Mouse (Mus musculus) CH12.LX (cell line): ENCODE data around the gene Klhl26. TPM values are rescaled to one million over a fixed set of nuclear protein-coding genes. Genes with fewer than 3 reads are reported as not detected.

Source experiments
- DNase-seq: peaks from one replicate; pipeline ENCODE4 v3.0.0-alpha.2; 2013; ENCODE audit errors: extremely low read depth
- H3K27ac ChIP-seq: 2 replicates; pipeline ENCODE4 v1.5.1; 2012; ENCODE audit warnings: low read depth, mild to moderate bottlenecking, control low read depth, moderate library complexity; ENCODE audit not compliant: insufficient read depth
- H3K27me3 ChIP-seq: replicated peaks from 2 replicates; pipeline ENCODE3; 2012; ENCODE audit warnings: inconsistent platforms
- H3K36me3 ChIP-seq, 2 experiments: replicated peaks in 1 of 2; 2 replicates each; pipeline versions ENCODE3 to v1.6.1; 2012; ENCODE audit warnings: inconsistent platforms in 1 of 2, low read length in 1 of 2, mild to moderate bottlenecking in 1 of 2, mixed read lengths in 1 of 2, moderate library complexity in 1 of 2; ENCODE audit not compliant: control insufficient read depth in 1 of 2, insufficient read depth in 1 of 2
- H3K4me1 ChIP-seq, 2 experiments: 2 replicates each; pipeline ENCODE4 v1.6.1; 2012; ENCODE audit warnings: inconsistent platforms in 1 of 2, moderate library complexity in 1 of 2; ENCODE audit not compliant: insufficient read depth in 2 of 2, control insufficient read depth in 1 of 2
- H3K4me2 ChIP-seq: 2 replicates; pipeline ENCODE4 v1.6.1; 2012; ENCODE audit warnings: low read depth, mild to moderate bottlenecking, control low read depth; ENCODE audit not compliant: poor library complexity, insufficient read depth, severe bottlenecking
- H3K4me3 ChIP-seq, 3 experiments: fragments of 150-350 bp in 1 of 3; sonication (generic) in 1 of 3; replicated peaks in 1 of 3; 2 replicates each; pipeline versions ENCODE3 to v1.5.1; 2011 to 2012; ENCODE audit warnings: low read depth in 2 of 3, low read length in 2 of 3, mild to moderate bottlenecking in 2 of 3, moderate library complexity in 2 of 3, control low read depth in 1 of 3, improper control_type of control experiment in 1 of 3, inconsistent platforms in 1 of 3, mixed read lengths in 1 of 3; ENCODE audit not compliant: poor library complexity in 1 of 3
- H3K79me2 ChIP-seq: replicated peaks from 2 replicates; pipeline ENCODE4 v1.6.1; 2012; ENCODE audit warnings: mild to moderate bottlenecking, moderate library complexity; ENCODE audit not compliant: control insufficient read depth, poor library complexity, insufficient read depth, severe bottlenecking; ENCODE audit errors: extremely low read depth
- H3K9ac ChIP-seq: 2 replicates; pipeline ENCODE4 v1.6.1; 2012; ENCODE audit warnings: low read depth, mild to moderate bottlenecking, control low read depth, moderate library complexity; ENCODE audit not compliant: insufficient read depth
- H3K9me3 ChIP-seq: replicated peaks from 2 replicates; pipeline ENCODE3; 2012; ENCODE audit warnings: low read length, inconsistent platforms, mixed read lengths
- BHLHE40 ChIP-seq: IDR thresholded peaks from 2 replicates; pipeline ENCODE4 v1.6.1; 2011; ENCODE audit warnings: mild to moderate bottlenecking, low read depth, low read length, improper control_type of control experiment
- CHD1 ChIP-seq: IDR thresholded peaks from 2 replicates; pipeline ENCODE4 v1.6.1; 2012; ENCODE audit warnings: low read depth, low read length, improper control_type of control experiment, inconsistent platforms
- CTCF ChIP-seq, 2 experiments: IDR thresholded peaks in 1 of 2; conservative IDR thresholded peaks in 1 of 2; 2 replicates each; pipeline ENCODE4 v1.5.1; 2011 to 2012; ENCODE audit warnings: low read depth in 2 of 2, low read length in 2 of 2, improper control_type of control experiment in 1 of 2, inconsistent platforms in 1 of 2, mild to moderate bottlenecking in 1 of 2, moderate library complexity in 1 of 2
- EP300 ChIP-seq: IDR thresholded peaks from 2 replicates; pipeline ENCODE4 v1.6.1; 2011; ENCODE audit warnings: low read length, improper control_type of control experiment
- ETS1 ChIP-seq: conservative IDR thresholded peaks from 2 replicates; pipeline ENCODE4 v1.6.1; 2012; ENCODE audit warnings: low read depth, mild to moderate bottlenecking, inconsistent platforms, low read length, improper control_type of control experiment, moderate library complexity
- JUN ChIP-seq: IDR thresholded peaks from 2 replicates; pipeline ENCODE4 v1.6.1; 2011; ENCODE audit warnings: low read depth, mild to moderate bottlenecking, low read length, improper control_type of control experiment, moderate library complexity; ENCODE audit not compliant: insufficient read depth
- JUND ChIP-seq: conservative IDR thresholded peaks from 2 replicates; pipeline ENCODE4 v1.6.1; 2011; ENCODE audit warnings: low read depth, low read length, improper control_type of control experiment
- MEF2A ChIP-seq: IDR thresholded peaks from 2 replicates; pipeline ENCODE4 v1.6.1; 2014; ENCODE audit warnings: low read depth, mild to moderate bottlenecking, inconsistent platforms, low read length, improper control_type of control experiment, borderline replicate concordance
- MXI1 ChIP-seq: IDR thresholded peaks from 2 replicates; pipeline ENCODE4 v1.6.1; 2011; ENCODE audit warnings: mild to moderate bottlenecking, low read depth, low read length, improper control_type of control experiment
- MYC ChIP-seq: IDR thresholded peaks from 2 replicates; pipeline ENCODE4 v1.6.1; 2011; ENCODE audit warnings: low read depth, mild to moderate bottlenecking, improper control_type of control experiment, low read length
- PAX5 ChIP-seq: IDR thresholded peaks from 2 replicates; pipeline ENCODE4 v1.6.1; 2012; ENCODE audit warnings: low read length, inconsistent platforms, mixed read lengths
- POLR2AphosphoS2 ChIP-seq: IDR thresholded peaks from 2 replicates; pipeline ENCODE4 v1.6.1; 2011; ENCODE audit warnings: low read depth, low read length, improper control_type of control experiment
- RCOR1 ChIP-seq: conservative IDR thresholded peaks from 2 replicates; pipeline ENCODE4 v1.6.1; 2012; ENCODE audit warnings: low read depth, mild to moderate bottlenecking, inconsistent platforms, low read length, improper control_type of control experiment
- SIN3A ChIP-seq: IDR thresholded peaks from 2 replicates; pipeline ENCODE4 v1.6.1; 2012; ENCODE audit warnings: low read length, improper control_type of control experiment, inconsistent platforms
- SMC3 ChIP-seq: IDR thresholded peaks from 2 replicates; pipeline ENCODE4 v1.6.1; 2011; ENCODE audit warnings: low read depth, low read length, improper control_type of control experiment
- TBP ChIP-seq: conservative IDR thresholded peaks from 2 replicates; pipeline ENCODE4 v1.6.1; 2011; ENCODE audit warnings: low read depth, low read length, improper control_type of control experiment
- TCF12 ChIP-seq: IDR thresholded peaks from 2 replicates; pipeline ENCODE4 v1.6.1; 2014; ENCODE audit warnings: low read depth, mild to moderate bottlenecking, inconsistent platforms, low read length, improper control_type of control experiment
- UBTF ChIP-seq: IDR thresholded peaks from 2 replicates; pipeline ENCODE4 v1.6.1; 2012; ENCODE audit warnings: low read depth, mild to moderate bottlenecking, inconsistent platforms, low read length, improper control_type of control experiment, moderate library complexity
- ZKSCAN1 ChIP-seq: IDR thresholded peaks from 2 replicates; pipeline ENCODE4 v1.6.1; 2012; ENCODE audit warnings: low read depth, inconsistent platforms, low read length, improper control_type of control experiment, borderline replicate concordance
- ZMIZ1 ChIP-seq: IDR thresholded peaks from 2 replicates; pipeline ENCODE4 v1.6.1; 2012; ENCODE audit warnings: low read depth, mild to moderate bottlenecking, inconsistent platforms, low read length, improper control_type of control experiment
- ZNF384 ChIP-seq: IDR thresholded peaks from 2 replicates; pipeline ENCODE4 v1.6.1; 2012; ENCODE audit warnings: low read depth, low read length, improper control_type of control experiment, inconsistent platforms
- dilution Hi-C: fragments of 300-500 bp; cut with MboI; formaldehyde crosslinking; loops from 2 replicates; pipeline ENCODE4 v1.14.3; 2020; ENCODE audit warnings: low sequenced_read_pairs; ENCODE audit not compliant: extremely low pct_unique_long_range_greater_than_20kb, extremely low pct_ligation_motif_present
- in situ Hi-C: fragments of 300-500 bp; cut with MboI; formaldehyde crosslinking; loops from 3 replicates; pipeline ENCODE4 v1.14.3; 2019; ENCODE audit warnings: low sequenced_read_pairs, low pct_ligation_motif_present, low pct_unique_long_range_greater_than_20kb, mixed read lengths
- polyA plus RNA-seq: library from polyadenylated mRNA; unstranded; fragments of >175 nt; gene quantifications from 2 replicates; pipeline ENCODE4 v1.2.1, GENCODE M21; 2012; ENCODE audit warnings: low read depth; ENCODE audit not compliant: insufficient read length
- total RNA-seq, 2 experiments: library from RNA; depleted of rRNA; stranded (reverse); fragments of 300-350 nt in 1 of 2; fragments of >200 nt in 1 of 2; gene quantifications; 2 replicates each; pipeline ENCODE4 v1.2.3; 2012 to 2014

Klhl26 gene
- total and polyA plus RNA-seq, 3 experiments: 4.7 to 15.6 (median 6.0) TPM

DNA sequence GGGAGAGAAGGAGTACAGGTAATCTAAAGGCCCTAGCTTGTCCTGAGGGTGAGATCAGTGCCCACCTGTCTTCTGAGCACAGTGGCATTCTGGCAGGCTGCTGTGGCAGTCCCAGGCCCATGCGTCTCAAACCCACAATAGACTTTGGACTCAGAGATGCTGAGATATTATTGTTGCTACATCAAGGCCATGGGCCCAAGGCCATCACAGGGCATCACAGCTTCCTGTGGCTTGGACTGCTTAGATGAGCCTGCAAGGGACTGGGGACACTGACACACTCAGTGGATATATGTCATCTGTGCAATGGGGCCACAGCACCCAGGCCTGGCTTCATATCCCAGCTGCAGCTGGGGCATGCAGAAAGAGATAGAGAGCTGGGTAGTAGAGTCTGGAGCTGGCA, 19.8 kb downstream of the Klhl26 start:
- Histone ChIP-seq H3K9me3 (peaks cover 13% of the 10 kb centered on the region), H3K36me3 (peaks cover 9 to 59% of the 10 kb centered on the region in 2 experiments), H3K27me3 (no peaks in the 10 kb centered on the region), H3K4me2 (no peak overlapping the region), H3K4me3 (no peak overlapping the region), H3K79me2 (no peaks in the 10 kb centered on the region), H3K9ac (no peak overlapping the region), H3K27ac (no peak overlapping the region), H3K4me1 (peaks cover 0 to 7% of the 10 kb centered on the region in 2 experiments; a peak in 1 of 4 replicates)
- dilution Hi-C loops: no loop called here
- in situ Hi-C loops: no loop called here
- no peak for TF ChIP-seq SMC3
- TF ChIP-seq SIN3A: no peak
- TF ChIP-seq UBTF: no peak
- no peak for DNase-seq

DNA sequence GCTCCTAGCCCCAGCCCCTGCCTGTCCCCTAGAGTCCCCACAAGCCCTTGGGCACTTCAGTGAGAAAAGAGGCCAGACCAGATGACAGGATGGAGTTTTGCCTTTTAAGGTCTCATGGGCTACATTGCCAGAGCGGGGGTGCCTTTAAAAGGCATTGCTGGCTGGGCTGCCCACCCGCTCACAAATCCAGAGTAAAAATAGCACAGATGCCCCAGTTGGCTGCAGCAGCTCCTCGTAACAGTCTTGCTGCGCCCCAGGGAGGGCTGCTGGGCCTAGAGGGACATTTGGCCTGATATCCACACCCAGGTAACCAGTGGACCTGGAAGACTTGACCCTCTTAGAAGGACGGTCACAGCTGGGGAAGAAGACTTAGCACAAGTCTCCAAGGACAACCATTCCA, 22.9 kb downstream of the Klhl26 start:
- Histone ChIP-seq H3K79me2 (no peaks in the 10 kb centered on the region), H3K27me3 (no peaks in the 10 kb centered on the region), H3K36me3 (peaks cover 19 to 58% of the 10 kb centered on the region in 2 experiments), H3K4me2 (no peak overlapping the region), H3K4me3 (no peak overlapping the region), H3K4me1 (peaks cover 1 to 16% of the 10 kb centered on the region in 2 experiments; a peak in 3 of 4 replicates), H3K27ac (no peak overlapping the region), H3K9ac (no peak overlapping the region), H3K9me3 (peaks cover 8% of the 10 kb centered on the region)
- in situ Hi-C loops (no loop called here), dilution Hi-C loops (no loop called here)
- no peak for DNase-seq
- TF ChIP-seq BHLHE40 (no peak), ZKSCAN1 (no peak), JUND (no peak), UBTF (no peak), ZNF384 (no peak), TCF12 (no peak), MXI1 (no peak), CHD1 (no peak), EP300 (no peak), PAX5 (no peak), RCOR1 (no peak), ZMIZ1 (no peak), ETS1 (no peak), CTCF (conservative IDR thresholded peaks at IDR 0.05 in 1 of 2, IDR thresholded peaks at IDR 0.05 in 1 of 2; ENCODE audit: low read depth in 2 of 2, low read length in 2 of 2) (no peak), MYC (no peak), POLR2AphosphoS2 (no peak), MEF2A (no peak), TBP (no peak), JUN (no peak)
